Mouse (Mus musculus): ENCODE results near the gene Pth. TPM values are rescaled to one million over a fixed set of nuclear protein-coding genes. Genes with fewer than 3 reads are reported as not detected.

Gene Pth
- total RNA-seq, 1 experiment from 2014 or later, result not detected

DNA sequence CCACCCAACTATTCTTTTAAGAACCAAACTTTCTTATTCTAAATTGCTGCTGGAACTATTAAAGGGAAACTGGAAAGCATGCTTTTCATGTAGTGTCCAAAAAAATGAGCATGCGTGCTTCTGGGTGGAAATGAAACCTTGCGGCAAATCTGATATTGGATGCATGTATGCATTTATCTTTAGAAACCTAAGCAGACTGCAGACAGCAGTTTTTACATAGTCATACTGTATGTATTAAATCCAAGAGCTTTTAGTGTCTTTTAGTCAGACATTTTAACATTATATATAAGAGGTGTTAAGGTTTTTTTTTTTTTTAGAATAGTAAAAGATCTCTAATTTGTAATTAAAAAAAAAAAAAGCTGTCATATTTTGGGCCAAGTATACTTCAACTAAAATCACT lies 40.7 kb downstream of the Pth start:
- no peak for ATAC-seq (ENCODE audit: extremely low read depth, insufficient number of reproducible peaks, low FRiP score, poor library complexity, severe bottlenecking)

DNA sequence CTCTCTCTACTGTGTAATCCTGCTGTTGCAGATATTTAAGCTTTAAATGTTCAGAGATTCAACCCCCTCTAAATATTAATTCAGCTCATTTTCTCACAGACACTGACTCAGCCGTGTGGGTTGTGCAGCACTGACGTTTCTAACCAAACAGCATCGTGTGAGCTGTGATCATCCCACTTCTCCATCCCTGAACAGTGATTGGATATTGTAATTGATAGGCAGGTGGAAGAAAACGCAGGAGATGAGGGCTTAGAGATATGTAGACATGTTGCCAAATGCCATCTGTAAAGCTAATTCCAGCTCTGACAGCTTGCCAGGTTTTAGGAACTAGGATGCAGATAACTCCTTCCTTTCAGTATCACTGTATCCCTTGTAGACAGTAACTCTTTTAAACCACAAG lies 41.1 kb downstream of the Pth start:
- ATAC-seq (ENCODE audit: extremely low read depth, insufficient number of reproducible peaks, low FRiP score, poor library complexity, severe bottlenecking), result no peak

Other genes starting within 250 kb of the Pth start
- gene Arntl, start 181.1 kb downstream of the Pth start, total RNA-seq (2017), result 21.6 and 22.7 TPM in 2 replicates
- gene Btbd10, start 19.2 kb downstream of the Pth start, total RNA-seq (2017), result 73.9 and 74.3 TPM in 2 replicates
- gene Far1, start 125.3 kb upstream of the Pth start, total RNA-seq (2017), result 265 and 282 TPM in 2 replicates